Mouse (Mus musculus) heart, embryonic 12.5 days (tissue): ENCODE data around the gene Tbx5. TPM values are rescaled to one million over a fixed set of nuclear protein-coding genes. Genes with fewer than 3 reads are reported as not detected.

Experiments used
- ATAC-seq: fragments of 200-750 bp; cut with Nextera tagmentation; 2 replicates; pipeline ENCODE4 v1.8.0; 2017; ENCODE audit warnings: moderate TSS enrichment, moderate library complexity; ENCODE audit not compliant: insufficient number of reproducible peaks, low FRiP score
- H3K27ac ChIP-seq: fragments of 300-500 bp; sonication (generic); 2 replicates; pipeline ENCODE4 v1.5.1; 2016; ENCODE audit warnings: mild to moderate bottlenecking, moderate library complexity; ENCODE audit not compliant: poor library complexity, severe bottlenecking
- H3K27me3 ChIP-seq: fragments of 300-500 bp; sonication (generic); replicated peaks from 2 replicates; pipeline ENCODE4 v1.6.1; 2016; ENCODE audit warnings: mild to moderate bottlenecking, moderate library complexity
- H3K36me3 ChIP-seq: fragments of 300-500 bp; sonication (generic); 2 replicates; pipeline ENCODE4 v1.6.1; 2016; ENCODE audit warnings: mild to moderate bottlenecking, moderate library complexity
- H3K4me1 ChIP-seq: fragments of 300-500 bp; sonication (generic); replicated peaks from 2 replicates; pipeline ENCODE4 v1.6.1; 2016; ENCODE audit warnings: mild to moderate bottlenecking
- H3K4me2 ChIP-seq: fragments of 300-500 bp; sonication (generic); 2 replicates; pipeline ENCODE4 v1.6.1; 2016; ENCODE audit warnings: mild to moderate bottlenecking, moderate library complexity
- H3K4me3 ChIP-seq: fragments of 300-500 bp; sonication (generic); 2 replicates; pipeline ENCODE4 v1.5.1; 2016; ENCODE audit warnings: mild to moderate bottlenecking
- H3K9ac ChIP-seq: fragments of 300-500 bp; sonication (generic); 2 replicates; pipeline ENCODE4 v1.6.1; 2016; ENCODE audit warnings: mild to moderate bottlenecking, moderate library complexity
- H3K9me3 ChIP-seq: fragments of 300-500 bp; sonication (generic); replicated peaks from 2 replicates; pipeline ENCODE4 v1.6.1; 2016; ENCODE audit warnings: mild to moderate bottlenecking, moderate library complexity
- WGBS: fragments of 180-500 bp; shearing (Covaris S2); methylation state at CpG from one replicate; pipeline ENCODE4 v1.1.7; 2016; 5-methylcytosine and 5-hydroxymethylcytosine counted together
- polyA plus RNA-seq: library from polyadenylated mRNA; unstranded; fragments of >200 nt; fragmentation: Nextera tagmentation; extraction: Ambion mirVana; gene quantifications from 2 replicates; pipeline ENCODE4 v1.2.1, GENCODE M21; 2016

Gene Tbx5
- polyA plus RNA-seq, 1 experiment from 2014 or later = 42.6 TPM

DNA sequence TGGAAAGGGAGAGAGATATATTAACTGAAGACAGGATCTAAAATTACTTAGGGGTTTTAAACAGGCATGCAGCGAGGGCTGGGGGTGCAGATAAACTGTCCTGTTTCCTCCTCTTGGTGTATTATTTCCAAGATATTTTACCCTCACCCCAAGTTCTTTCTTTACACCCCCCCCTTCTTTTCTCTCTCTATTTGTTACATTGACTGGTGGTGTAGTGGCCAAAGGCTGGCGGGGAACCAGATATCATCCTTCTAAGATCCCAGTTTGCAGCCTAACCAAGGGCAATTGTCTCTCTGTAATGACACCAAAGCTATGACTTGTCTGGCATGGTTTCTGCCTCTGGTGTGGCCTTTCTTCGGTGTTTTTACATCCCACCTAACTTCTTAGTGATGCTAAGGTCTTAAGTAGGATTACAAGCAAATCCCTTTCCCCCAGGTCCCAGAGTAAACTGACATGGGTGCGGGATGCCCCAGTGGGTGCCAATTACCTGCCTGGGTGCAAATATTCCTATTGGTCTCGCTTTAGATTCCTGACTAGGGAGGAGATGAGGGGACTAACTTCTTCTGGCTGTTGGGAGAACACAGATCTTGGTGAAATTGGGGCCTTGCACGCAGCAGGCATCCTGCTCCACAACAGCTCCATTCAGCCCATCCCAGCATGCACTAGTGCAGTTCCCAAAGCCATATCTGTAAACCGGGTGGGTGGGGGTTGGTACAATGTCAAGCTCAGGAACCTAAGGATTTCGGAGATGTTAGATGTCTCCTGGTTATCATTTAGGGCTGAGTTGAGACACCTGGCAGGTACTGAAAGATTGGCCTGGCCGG, 32.8 kb upstream of the Tbx5 start:
- H3K4me2 ChIP-seq = peak overlapping the region; percentile 66
- H3K27ac ChIP-seq = peak overlapping the region; percentile 89
- H3K4me3 ChIP-seq = peak overlapping the region; percentile 51
- WGBS = 19% methylated on average over 9 of the region's 9 CpGs
- H3K27me3 ChIP-seq = peaks cover 93% of the 10 kb centered on the region
- H3K36me3 ChIP-seq = no peaks in the 10 kb centered on the region
- peaks cover 40% of the 10 kb centered on the region for H3K4me1 ChIP-seq
- ATAC-seq = no peak
- peak overlapping the region; percentile 77 for H3K9ac ChIP-seq
- H3K9me3 ChIP-seq = no peaks in the 10 kb centered on the region

DNA sequence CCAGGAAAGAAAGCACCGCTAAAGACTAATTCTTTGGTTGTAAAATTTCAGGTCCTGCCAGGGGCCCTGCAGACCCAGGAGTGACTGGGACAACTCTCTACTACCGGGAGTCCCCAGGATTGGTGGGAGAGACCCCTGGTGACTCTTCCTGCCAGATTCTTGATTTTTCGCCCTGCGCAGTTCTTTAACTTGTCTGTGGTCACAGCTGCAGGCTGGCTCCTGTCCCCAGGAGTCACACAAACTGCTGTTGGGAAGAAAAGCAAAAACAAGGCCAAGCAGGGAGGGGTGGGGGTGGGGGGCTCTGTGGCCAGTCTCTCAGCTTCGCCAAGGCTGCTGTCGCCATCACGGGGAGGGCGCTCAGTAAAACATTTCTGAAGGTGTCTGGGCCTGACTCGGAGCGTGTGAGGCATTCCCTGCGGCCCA, 32.2 kb upstream of the Tbx5 start:
- Histone ChIP-seq H3K4me3 (peak overlapping the region; percentile 51), H3K27ac (peak overlapping the region; percentile 89), H3K9me3 (no peaks in the 10 kb centered on the region), H3K4me2 (peak overlapping the region; percentile 66), H3K36me3 (no peaks in the 10 kb centered on the region), H3K4me1 (peaks cover 38% of the 10 kb centered on the region), H3K9ac (peak overlapping the region; percentile 77), H3K27me3 (peaks cover 89% of the 10 kb centered on the region)
- ATAC-seq = no peak
- WGBS = 12% methylated on average over 11 of the region's 11 CpGs

DNA sequence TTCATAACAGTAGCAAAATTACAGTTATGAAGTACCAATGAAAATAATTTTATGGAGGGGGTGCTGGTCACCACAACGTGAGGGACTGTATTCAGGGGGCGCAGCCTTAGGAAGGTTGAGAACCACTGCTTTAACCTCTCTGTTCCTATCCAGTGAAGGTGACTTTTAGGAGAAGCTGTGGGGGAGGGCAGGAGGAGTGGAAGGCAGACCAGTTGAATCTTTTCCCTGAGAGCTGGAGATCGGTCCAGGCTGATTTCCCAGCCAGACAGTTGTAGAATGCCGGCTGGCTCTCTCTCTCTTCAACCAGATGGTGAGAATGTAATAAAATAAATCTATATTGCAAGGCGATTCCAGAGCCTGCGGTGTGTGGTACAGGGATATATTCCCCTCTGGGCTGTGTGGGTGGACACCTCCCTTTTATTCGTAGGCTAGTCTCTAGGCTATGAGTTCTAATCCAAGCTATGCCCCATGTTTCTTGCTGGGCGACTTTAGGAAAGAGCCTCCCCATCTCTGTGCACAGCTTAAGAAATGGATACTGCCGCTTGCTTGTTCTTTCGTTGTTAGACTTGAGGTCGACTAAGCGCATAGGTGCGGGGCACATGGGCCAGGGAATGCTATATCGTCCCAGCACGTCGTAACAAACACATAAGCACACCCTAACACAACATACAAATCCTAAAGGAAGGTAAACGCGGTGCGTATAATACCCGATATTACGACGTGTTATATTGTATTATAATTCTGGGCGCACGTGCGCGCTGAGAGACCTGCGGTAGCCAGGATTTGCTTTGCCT, 29.7 kb upstream of the Tbx5 start:
- H3K9me3 ChIP-seq = no peaks in the 10 kb centered on the region
- peaks cover 27% of the 10 kb centered on the region for H3K4me1 ChIP-seq
- H3K4me3 ChIP-seq = peak overlapping the region; percentile 49
- 4% methylated on average over 27 of the region's 27 CpGs for WGBS
- peak overlapping the region; percentile 74 for H3K4me2 ChIP-seq
- H3K27ac ChIP-seq = peak overlapping the region; percentile 67
- no peaks in the 10 kb centered on the region for H3K36me3 ChIP-seq
- no peak for ATAC-seq
- H3K9ac ChIP-seq = peak overlapping the region; percentile 83
- H3K27me3 ChIP-seq = peaks cover 84% of the 10 kb centered on the region

DNA sequence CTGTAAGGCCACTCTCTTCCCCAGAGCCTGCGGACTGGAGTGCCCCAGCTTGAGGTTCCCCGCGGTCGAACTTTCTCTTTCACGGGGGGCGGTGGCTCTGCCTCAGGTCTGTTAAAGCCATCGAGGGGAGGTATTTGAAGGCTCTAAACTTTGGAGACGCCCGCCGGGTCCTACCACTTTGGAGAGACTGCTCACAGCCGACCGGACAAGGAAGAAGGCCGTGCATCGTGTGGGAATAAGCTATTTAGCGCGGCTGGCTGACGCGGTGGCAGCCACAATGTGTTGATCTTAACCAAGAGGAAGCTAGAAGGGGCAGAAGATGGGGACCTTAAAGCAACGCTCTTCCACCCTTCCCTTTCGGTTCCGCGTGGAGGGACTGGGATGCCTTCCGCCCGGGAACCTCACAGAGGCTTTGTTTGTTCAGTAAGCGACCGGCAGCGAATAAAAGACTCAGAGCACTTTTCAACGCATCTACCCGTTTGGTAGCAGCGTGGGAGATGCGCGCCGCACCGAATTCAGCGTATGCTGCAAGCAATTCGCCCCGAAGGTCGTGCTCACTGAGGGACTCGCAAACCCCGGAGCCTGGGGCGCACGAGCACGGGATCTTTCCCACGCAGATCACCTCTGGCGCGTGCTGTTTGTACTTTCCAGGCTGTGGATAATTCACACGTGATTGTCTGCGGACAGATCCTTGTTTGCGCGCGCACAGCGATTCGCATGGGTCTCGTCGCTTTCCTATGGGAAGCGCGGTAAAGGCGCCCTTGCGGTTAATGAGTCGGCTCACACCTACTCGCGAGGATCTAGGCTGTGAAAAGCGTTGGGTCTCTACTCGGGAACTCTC, 28.8 kb upstream of the Tbx5 start:
- Histone ChIP-seq H3K4me3 (peak overlapping the region; percentile 49), H3K9ac (peak overlapping the region; percentile 83), H3K27me3 (peaks cover 85% of the 10 kb centered on the region), H3K27ac (peak overlapping the region; percentile 67), H3K4me2 (peak overlapping the region; percentile 74), H3K4me1 (peaks cover 26% of the 10 kb centered on the region), H3K9me3 (no peaks in the 10 kb centered on the region), H3K36me3 (no peaks in the 10 kb centered on the region)
- under 1% methylated on average over 64 of the region's 64 CpGs for WGBS
- no peak for ATAC-seq

DNA sequence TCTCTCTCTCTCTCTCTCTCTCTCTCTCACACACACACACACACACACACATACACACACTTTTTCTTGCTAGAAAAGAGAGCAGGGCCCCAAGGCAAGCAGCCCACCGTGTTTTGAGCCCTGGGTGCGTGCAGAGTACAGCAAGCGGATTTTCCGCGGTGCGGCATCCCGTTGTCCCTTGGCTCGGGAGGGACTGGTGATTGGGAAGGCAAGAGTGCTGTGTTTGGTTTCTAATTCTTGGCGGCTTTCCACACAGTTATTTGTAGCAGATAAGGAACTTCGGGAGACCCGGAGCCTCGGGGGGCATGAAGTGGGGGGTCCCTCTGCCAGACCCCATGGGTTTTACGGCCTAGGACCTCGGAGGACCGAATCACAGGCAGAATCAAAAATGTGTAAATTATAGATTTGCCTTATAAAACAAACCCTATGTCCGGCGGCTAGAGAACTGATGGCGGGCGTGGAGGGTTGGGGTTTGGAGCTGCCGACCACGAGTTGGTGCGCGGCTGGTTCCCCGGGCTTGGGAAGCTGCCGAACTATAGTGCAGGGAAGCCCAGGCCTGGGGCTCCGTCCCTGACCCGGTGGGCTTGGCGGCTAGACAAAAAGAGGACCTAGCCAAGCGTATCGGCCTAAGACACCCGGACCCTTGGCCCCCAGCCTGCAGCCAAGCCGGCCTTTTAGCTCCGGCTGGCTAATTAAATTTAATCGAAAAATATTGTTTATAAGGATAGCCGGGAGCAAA, 28.0 kb upstream of the Tbx5 start:
- H3K27ac ChIP-seq = peak overlapping the region; percentile 67
- H3K4me1 ChIP-seq = peaks cover 23% of the 10 kb centered on the region
- H3K4me2 ChIP-seq = peak overlapping the region; percentile 74
- no peak for ATAC-seq
- H3K36me3 ChIP-seq = no peaks in the 10 kb centered on the region
- peak overlapping the region; percentile 83 for H3K9ac ChIP-seq
- H3K4me3 ChIP-seq = peak overlapping the region; percentile 49
- under 1% methylated on average over 35 of the region's 35 CpGs for WGBS
- H3K9me3 ChIP-seq = 0 out of 2 replicates have a peak, but pooled peaks cover 3% of the 10 kb centered on the region
- peaks cover 79% of the 10 kb centered on the region for H3K27me3 ChIP-seq

DNA sequence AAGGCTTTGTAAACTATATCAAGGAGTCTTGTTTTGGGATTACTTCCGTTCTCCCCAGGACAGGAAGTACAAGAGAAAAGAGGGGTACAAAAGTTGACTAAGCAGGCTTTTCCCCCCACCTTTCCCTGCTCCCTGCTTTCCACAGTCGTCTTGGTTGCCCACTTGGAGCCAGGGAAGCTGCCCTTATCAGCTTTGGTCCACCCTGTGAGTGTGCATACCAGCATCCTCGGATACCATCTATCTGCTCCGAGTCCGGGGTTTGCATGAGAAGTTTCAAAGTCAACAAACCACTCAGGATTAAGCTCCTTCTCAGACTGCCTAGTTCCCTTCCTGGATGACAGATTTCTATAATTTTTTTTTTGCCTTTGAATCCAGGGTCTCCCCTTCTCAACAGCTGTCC, 26.8 kb upstream of the Tbx5 start:
- WGBS = 3% methylated on average over 5 of the region's 5 CpGs
- Histone ChIP-seq H3K9ac (peak overlapping the region; percentile 83), H3K27ac (peak overlapping the region; percentile 44), H3K27me3 (peaks cover 67% of the 10 kb centered on the region), H3K4me1 (peaks cover 12% of the 10 kb centered on the region), H3K4me2 (peak overlapping the region; percentile 74), H3K9me3 (0 out of 2 replicates have a peak, but pooled peaks cover 3% of the 10 kb centered on the region), H3K4me3 (peak overlapping the region; percentile 49), H3K36me3 (no peaks in the 10 kb centered on the region)
- no peak for ATAC-seq

DNA sequence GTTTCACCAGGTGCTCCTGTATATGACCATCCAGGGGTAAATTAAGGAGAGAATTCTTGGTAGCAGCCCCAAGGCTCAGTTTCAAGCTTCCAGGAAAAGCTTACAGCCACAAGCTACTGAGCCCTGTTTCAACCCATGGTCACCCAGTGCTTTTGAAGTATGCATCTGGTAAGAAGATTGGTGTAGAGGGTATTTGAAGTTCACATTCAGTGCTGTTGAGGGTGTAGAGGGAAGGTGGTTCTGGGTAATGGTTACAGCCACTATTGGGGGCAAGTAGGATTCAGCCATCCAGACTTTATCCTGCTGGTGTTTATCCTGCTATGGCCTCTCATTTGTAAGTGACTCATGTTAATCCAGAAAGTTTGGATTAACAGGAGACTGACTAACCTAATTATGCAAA, 26.0 kb upstream of the Tbx5 start:
- Histone ChIP-seq H3K4me1 (peaks cover 19% of the 10 kb centered on the region), H3K9me3 (0 out of 2 replicates have a peak, but pooled peaks cover 3% of the 10 kb centered on the region), H3K27ac (peak overlapping the region; percentile 44), H3K9ac (peak overlapping the region; percentile 65; the same call in 1 of the 2 replicates), H3K27me3 (peaks cover 60% of the 10 kb centered on the region), H3K4me3 (no peak overlapping the region), H3K36me3 (no peaks in the 10 kb centered on the region), H3K4me2 (peak overlapping the region; percentile 74)
- ATAC-seq = no peak

DNA sequence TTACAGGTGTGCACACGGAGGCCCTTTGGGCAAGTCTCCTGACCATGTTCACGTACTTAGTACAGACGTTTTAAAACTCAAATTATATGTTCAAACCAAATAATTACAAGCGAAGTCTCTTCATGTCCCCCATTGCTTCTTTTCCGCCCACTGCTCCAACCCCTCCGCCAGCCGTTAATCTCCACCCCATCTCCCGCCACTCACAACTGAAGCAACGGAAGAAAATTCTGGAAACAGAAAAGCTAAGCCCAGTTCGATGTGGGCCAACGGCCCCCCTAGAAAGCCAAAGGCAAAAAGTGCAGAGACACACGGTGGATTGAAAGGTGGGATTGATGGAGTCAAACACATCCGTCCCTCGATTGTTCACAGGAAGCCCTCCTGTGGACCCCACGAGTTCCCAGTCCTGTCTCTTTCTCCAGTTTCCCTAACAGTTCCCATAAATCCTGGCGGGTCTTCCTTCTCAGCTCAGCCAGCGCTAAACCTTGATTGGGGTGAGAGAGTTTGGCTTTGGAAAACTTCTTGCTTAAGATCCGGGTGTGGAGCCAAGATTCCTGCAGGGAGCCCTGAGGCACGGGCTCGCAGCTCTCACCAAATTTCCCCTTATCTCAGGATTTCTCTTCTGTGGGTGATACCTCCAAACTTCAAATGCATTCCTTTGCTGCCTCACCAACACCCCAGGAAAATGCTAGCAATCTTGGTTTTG, 24.8 kb upstream of the Tbx5 start:
- ATAC-seq = no peak
- H3K4me2 ChIP-seq = peak overlapping the region; percentile 9; the same call in 1 of the 2 replicates

DNA sequence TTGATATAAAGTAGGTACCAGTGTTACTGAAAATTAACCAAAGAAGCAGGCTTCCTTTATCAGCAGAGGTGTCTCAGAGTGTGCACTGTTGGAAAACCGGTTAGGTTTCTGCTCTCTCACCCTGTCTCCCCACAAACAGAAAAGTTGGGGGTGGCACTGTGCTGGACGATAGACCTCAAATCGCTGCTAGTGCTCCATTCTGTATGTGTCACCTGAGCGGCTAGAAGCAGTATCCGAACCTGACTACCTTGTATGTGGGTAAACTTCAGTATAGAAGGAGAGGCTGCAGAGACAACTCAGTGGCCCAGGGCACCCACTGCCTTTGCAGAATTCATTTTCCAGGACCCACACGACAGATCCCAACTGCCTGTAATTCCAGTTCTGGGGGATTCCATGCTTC, 23.8 kb upstream of the Tbx5 start:
- no peak for ATAC-seq
- Histone ChIP-seq H3K9me3 (0 out of 2 replicates have a peak, but pooled peaks cover 3% of the 10 kb centered on the region), H3K9ac (no peak overlapping the region), H3K4me2 (no peak overlapping the region), H3K4me3 (no peak overlapping the region), H3K4me1 (peaks cover 15% of the 10 kb centered on the region), H3K36me3 (no peaks in the 10 kb centered on the region), H3K27me3 (peaks cover 37% of the 10 kb centered on the region), H3K27ac (no peak overlapping the region)
- WGBS = 65% methylated on average over 6 of the region's 6 CpGs

More for the DNA sequence above, 24.8 kb upstream of the Tbx5 start:
- WGBS = 15% methylated on average over 20 of the region's 20 CpGs
- no peak overlapping the region for H3K4me3 ChIP-seq
- H3K4me1 ChIP-seq = peaks cover 19% of the 10 kb centered on the region
- H3K9ac ChIP-seq = no peak overlapping the region
- H3K27ac ChIP-seq = peak overlapping the region; percentile 10; the same call in 1 of the 2 replicates
- 0 out of 2 replicates have a peak, but pooled peaks cover 3% of the 10 kb centered on the region for H3K9me3 ChIP-seq
- peaks cover 48% of the 10 kb centered on the region for H3K27me3 ChIP-seq
- no peaks in the 10 kb centered on the region for H3K36me3 ChIP-seq
